Mouse (Mus musculus): ENCODE data around the gene Mpv17l. TPM values are rescaled to one million over a fixed set of nuclear protein-coding genes. Genes with fewer than 3 reads are reported as not detected.
"Not testable (repeated sequence)": the region's sequence is repeated elsewhere in the genome, so short reads cannot be mapped to it uniquely, and the experiment has no call there.

Mpv17l gene
- 10 to 100 TPM; 73.7 to 74.7 TPM for total RNA-seq (2021)
- long read RNA-seq, transcript Mpv17l-204 (4 exons, 2,155 nt), result minor isoform, 13 of 63 reads
- long read RNA-seq, transcript Mpv17l-201 (4 exons, 3,087 nt), result major isoform, 35 of 63 reads
- long read RNA-seq, partial matches to known transcripts, result 1 of 63 reads
- long read RNA-seq, other reads (novel, unspliced or antisense), result 10 of 63 reads

DNA sequence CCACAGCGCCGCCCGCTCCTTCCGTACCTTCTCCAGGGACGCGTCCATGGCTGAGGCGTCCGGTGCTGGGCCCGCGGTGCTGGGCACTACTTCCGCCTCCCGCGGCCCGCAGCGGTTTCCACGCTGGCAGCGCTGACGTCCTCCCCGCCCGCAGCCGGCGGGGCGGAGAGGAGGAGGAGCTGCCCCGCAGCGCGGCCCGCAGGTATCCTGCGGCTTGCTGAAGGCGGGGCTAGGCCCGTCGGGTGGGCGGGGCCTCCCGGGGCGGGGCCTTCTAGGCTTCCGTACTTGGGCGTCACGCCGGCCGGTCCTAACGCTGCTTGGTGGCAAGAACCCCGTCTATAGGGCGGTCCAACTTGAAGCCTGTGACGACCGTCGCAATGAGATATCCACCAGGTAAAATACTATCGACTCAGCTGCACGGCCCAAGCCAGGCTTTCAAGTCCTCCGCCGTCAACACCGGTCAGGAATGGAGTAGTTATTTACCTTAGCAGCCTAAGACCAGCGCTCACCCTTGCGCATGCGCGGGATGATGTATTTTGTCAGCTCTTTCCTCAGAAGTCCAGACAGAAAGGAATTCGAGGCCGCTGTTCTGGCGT, at the start of gene Mpv17l, which contains the start of gene Pdxdc1:
Gene Mpv17l, plus strand, starts transcription at position 274 of the 596 bp plus-strand sequence.
Gene Pdxdc1, minus strand, starts transcription at position 244 of the 596 bp plus-strand sequence.
- DNase-seq (ENCODE audit: low spot score in 2 of 2), result peak; percentile 96 to 98

DNA sequence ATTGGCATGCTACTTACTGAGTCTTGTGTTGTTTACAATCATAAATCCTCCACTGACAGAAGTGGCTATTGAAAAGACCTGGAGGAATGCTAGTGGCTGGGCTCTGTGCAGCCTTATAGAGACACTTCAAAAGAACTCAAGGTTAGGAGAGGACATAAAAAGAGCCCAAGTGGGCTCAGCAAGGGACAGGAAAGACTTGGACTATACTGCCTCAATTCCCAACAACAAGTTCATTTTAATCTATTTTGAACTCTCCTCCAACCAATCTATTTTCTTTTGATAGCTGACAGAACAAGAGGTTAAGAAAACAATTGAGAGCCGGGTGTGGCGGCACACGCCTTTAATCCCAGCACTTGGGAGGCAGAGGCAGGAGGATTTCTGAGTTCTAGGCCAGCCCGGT, 49.1 kb upstream of the Mpv17l start:
- DNase-seq (ENCODE audit: low spot score in 2 of 2), result no peak

DNA sequence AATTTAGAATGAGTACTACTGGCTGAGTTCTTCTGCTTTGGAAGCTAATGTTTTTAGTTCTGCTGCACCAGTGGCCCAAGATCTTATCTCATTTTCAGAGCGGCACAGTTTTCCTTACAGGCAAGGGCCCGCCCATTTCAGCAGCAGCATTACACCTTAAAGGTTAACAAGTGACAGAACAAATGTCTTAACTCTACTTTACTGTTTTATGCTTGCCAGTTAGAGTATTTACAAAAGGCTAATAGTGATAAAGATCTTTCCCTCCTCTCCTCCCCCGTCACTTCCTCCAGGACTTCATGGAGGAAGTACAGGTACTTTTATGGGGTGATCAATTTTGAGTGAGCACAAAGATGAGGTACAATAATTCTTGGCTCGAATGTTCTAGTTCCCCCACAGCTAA, 36.9 kb upstream of the Mpv17l start:
- no peak for DNase-seq (ENCODE audit: low spot score in 2 of 2)

DNA sequence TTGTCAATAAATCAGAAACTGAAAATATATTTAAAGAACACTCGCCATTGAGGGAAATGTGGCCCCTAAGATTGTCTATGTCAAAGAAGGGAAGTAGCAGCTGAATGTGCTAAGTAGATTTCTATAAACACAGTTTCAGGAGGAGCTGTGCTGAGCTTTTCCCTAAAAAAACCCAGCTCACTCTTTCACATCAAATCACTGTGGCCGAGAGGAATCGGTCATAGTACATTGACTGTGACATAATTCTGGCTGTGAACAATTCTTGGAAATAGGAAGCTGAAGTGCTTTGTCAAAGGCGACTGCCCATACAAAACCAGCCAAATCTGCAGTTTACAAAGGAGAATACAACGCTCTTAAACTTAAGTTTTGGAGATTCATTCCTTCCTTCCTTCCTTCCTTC, 36.3 kb upstream of the Mpv17l start:
- no peak for DNase-seq (ENCODE audit: low spot score in 2 of 2)

DNA sequence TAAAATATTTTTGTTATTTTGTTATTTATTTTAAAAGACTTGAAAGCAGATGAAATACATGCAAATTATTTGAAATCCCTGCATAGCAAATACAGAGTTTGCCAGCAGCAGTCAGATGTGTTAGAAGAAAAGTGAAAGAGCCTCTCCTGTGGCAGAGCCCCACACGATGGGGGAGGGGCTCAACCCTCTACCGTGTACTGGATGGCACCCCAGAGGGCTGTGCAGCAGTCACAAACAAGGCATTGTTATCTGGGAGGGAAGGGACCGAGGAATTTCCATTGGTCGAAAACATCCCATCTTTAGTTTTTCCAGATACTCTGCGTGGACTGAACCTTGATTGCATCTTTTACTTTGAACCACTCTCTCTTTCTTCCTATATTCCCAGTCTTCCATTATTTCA, 35.6 kb upstream of the Mpv17l start:
- DNase-seq (ENCODE audit: low spot score in 2 of 2), result peak; percentile 19 to 34

DNA sequence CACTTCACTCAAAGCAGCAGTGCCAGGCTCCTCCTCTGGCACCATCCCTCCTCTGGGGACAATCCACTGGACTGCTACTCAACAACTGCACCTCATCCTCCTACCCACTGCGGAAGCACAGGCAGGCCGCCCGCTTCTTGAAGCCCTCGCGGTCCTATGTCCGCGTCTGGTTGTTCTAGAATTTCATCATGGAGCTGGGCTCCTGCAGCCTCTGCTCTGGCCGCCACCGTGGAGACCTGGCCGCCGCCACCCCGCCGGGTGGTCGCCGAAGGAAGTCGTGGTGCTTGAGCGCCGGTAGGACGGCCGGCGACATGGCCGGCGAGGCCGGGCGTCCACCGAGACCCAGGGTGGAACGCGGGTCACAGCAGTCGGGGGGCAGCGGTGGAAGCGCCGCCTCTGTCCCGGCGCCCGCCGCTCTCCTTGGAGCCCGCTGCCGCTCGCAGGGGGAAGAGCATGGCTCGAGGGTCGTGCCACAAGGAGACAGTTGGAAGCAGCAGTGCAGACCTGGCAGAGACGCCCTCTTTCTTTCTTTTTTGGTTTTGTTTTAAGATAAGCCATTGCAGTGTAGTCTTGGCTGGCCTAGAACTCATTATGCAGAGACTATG, 34.9 kb upstream of the Mpv17l start:
- DNase-seq (ENCODE audit: low spot score in 2 of 2), result peak; percentile 21 to 29

DNA sequence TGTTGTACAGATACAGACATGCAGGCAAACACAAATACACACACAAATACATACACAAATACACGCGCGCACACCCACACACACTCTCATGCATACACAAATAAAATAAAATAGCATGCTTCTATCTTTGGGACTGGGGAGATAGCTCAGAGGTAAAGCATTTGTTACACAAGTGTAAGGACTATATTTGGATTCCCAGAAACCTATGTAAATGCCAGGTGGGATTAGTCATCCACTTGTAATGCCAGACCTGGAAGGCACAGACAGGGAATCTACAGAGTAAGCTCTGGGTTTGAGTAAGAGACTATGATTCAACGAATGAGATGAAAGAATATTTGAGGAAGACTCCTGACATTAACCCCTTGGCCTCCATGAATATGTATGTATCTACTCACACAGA, 27.5 kb upstream of the Mpv17l start:
- DNase-seq (ENCODE audit: low spot score in 2 of 2), result no peak

DNA sequence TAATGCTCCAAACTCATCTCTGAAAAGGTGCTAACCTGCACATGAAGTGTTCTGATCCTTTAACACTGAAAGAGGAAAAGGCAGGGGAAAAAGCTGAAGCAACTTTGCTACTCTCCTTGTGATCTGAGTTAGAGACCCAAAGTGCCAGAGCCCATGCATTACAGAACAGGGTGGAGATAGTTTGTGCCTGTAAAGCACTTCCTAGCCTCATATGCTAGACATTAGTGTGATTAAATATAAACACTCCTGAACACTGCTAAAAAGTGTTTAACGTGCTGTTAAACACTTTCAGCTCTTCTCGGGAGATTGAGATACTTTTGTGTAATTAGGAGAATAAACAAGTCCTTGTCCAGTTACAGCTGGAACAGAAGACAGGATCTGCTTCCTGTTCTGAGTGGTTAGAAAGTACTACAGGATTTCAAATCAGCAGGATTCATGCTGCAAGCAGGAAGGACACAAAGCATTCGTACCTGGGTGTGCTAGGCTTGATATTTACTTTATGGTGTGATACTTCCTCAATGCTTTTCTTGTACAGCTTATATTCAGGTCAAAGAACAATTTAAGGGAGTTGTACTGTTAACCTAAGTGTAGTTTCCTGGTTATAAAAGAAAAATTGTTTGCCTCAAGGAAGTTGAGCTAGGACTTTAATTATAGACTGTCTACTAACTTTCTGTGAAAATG, 19.7 kb upstream of the Mpv17l start:
- no peak for DNase-seq (ENCODE audit: low spot score in 2 of 2)

DNA sequence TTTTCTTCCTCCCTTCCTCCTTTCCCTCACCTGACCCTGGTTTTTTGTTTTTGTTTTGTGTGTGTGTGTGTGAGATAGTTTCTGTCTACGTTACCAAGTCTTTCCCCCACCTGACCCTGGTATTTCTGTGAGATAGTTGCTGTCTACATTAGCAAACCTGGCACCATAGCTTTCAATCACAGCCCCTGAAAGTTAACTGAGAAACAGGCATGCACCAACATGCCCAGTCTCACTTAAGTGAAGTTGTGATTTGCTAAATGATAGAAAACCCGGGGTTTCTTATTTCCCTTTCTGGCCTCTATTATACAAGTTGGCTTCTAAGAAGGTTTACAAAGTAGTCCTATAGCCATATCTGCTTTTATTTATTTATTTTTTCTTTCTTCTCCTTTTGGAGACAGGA, 12.5 kb upstream of the Mpv17l start:
- DNase-seq (ENCODE audit: low spot score in 2 of 2), result no peak

DNA sequence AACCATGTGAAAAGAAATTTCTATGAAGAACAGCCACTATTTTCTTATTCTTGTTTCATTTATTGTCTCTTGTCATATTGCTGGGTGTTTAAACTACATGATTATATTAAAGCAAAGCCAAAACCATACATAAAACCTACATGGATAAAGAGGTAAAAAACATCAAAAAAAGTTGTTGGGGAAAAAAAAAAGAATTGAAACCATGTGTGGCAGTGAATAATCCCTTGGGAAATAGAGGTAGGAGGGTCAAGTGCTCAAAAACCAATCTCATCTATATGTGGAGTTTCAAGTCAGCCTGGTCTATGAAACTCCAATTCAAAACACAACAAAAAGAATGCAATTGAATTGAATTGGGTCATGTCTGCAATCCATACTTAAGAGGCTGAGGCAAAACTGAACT, 10.1 kb upstream of the Mpv17l start:
- DNase-seq (ENCODE audit: low spot score in 2 of 2), result no peak

DNA sequence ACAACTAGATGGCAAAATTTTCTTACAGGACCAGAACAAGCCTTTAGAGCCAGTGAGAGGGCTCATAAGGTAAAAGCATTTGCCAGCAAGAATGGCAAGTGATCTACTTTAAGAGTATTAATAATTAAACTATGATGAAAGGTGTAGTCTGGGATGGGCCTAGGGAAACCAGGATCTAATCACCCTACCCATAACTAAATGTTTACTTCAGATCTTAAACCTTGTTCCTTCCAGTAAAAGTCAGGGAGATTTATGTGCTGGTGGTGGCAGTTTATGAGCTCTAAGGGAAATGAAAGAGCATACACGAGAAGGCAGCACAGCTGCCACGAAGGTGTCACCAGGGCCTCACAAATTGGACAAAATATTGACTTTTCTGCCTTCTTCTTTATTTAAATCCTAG, 8.9 kb upstream of the Mpv17l start:
- no peak for DNase-seq (ENCODE audit: low spot score in 2 of 2)

DNA sequence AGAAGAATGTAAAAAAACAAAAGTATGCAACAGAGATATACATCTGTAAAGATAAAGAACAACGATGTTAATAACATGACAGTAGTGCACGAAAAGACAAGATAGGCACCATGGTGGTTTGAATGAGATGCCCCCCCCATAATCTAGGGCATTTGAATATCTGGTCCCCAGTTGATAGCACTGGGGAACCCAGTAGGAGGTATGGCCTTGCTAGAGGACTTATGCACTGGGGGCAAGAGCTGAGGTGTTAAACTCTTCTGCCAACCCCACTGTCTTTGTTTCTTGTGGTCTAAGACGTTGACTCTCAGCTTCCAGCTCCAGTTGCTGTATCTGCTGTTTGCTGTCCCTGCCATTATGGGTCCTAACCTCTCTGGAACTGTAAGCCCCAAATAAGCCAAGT, 7.2 kb upstream of the Mpv17l start:
- no peak for DNase-seq (ENCODE audit: low spot score in 2 of 2)

DNA sequence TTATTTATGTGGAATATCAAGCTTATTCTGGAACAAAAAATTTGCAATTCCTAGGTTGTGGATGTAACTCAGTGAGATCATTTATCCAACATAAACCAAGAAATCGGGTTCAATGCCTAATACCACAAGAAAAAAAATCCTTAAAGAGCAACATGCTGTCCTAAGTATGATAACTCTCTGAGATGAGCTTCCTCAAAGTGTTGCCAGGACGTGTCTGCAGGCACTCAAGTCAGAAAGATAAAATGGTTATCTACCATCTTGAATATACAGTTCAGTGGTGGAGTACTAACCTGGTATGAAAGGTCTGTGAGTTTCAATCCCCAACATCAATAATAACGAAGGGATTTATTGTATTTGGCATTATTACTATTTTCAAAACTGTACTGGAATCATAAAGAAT, 6.6 kb upstream of the Mpv17l start:
- no peak for DNase-seq (ENCODE audit: low spot score in 2 of 2)

DNA sequence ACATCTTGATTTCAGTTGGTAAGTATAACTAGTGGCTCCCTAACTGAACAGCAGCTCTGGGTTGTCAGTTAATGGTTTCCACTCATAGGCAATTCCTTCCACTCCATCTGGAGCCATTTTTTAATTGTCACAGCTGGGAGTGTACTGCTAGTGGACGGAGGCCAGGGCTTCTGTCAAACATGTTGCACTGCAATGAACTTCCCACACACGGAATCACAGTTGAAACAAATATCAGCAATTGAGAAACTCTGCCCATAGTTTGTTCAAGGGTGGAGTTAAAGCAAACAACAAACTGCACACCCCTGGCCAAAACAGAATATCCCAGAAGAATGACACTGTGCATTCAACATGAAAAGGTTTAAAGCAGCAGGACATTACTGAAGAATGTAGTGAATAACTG, 4.0 kb upstream of the Mpv17l start:
- DNase-seq (ENCODE audit: low spot score in 2 of 2), result peak; percentile 32 to 39

DNA sequence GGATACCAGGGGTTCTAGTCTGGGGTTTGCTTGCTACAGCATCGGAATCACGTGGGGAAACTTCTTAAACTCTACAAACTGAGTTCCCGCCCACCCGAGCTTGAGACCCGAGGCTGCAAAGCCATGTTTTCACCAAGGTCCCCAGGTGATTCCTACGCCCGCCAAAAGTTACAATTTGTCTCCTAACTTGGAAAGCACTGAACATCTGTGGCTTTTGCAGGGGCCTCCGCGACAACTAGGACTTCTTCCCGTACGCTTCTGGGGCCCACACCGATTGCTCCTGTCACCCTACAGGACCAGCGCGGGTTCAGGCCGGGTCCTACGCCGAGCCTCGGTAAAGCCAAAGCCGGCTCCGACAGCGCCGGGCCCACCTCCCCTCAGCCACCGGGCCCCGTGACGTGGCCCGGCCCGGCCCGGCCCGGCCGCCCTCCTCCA, 547 bp upstream of the Mpv17l start:
- no peak for DNase-seq (ENCODE audit: low spot score in 2 of 2)

DNA sequence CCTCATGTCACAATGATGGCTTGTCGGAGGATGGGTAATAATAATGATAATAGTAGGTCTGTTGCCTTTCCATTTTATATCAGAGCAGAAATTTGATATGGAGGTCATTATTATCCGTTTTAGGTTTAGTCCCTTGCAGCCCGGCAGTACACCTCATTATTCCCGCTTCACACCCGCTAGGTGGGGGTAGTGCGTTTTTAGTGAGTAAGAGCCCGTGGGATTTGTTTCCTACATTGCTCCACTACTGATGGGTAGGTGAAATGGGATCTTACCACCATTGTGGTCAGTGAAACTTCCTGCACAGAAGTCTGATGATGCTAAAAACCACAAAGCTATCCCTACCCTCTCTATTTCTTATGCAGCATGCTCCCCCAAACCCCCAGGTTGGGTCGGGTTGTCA, 527 bp downstream of the Mpv17l start:
- DNase-seq (ENCODE audit: low spot score in 2 of 2), result peak in 1 of 2 experiments; percentile 87

DNA sequence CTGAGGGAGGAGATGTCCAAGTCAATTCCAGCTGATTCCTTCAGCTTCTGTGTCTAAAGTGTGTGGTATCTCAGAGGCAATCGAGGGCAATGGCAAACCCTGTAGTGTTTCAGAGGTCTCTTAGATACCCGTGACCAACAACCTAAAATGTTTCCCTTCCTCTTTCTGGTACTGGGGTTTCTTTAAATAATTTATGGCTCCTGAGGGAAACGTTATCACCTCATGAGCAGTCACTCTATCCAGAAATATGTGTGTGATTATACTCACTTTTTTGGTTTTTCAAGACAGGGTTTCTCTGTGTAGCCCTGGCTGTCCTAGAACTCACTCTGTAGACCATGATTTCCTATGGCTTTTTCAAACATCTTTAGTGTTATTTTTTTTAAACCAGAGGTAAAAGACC, 4.3 kb downstream of the Mpv17l start:
- no peak for DNase-seq (ENCODE audit: low spot score in 2 of 2)

DNA sequence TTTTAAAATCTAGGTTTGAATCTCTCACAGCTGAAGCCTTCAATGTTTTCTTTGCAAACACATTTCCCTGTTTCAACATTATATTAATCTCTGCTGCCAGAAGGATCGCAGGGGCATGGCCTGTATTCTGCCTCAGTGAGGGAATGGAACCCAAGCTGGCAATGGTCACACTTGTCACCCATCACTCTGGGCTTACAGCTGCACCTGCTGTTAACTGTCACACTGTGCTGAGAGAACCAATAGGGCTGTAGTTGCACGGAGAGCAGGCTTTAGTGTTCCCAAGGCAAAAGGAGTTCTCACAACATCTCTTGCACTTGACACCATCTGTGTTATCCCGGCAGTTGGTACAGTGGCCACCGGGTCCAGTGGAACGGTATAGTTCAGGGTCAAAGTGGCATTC, 17.1 kb downstream of the Mpv17l start:
- no peak for DNase-seq (ENCODE audit: low spot score in 2 of 2)

DNA sequence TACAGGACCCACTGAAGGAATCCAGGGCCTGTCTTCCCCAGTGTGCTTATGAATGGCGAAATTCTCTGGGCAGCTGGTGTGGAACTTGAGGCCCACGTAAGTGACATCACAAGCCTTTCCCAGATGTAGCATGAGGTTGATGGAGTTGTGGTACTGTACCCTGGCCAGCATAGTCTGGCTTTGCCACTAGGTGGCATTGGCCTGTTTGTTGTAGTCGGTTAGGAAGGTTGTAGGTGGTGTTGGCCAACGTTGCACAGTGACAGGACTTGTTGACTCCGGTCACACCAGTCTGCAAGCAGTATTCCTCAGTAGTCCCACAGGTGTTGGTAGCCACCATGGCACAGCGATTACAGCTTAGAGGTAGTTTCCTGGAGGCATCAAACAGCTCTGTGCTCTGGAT, 18.1 kb downstream of the Mpv17l start:
- no peak for DNase-seq (ENCODE audit: low spot score in 2 of 2)

DNA sequence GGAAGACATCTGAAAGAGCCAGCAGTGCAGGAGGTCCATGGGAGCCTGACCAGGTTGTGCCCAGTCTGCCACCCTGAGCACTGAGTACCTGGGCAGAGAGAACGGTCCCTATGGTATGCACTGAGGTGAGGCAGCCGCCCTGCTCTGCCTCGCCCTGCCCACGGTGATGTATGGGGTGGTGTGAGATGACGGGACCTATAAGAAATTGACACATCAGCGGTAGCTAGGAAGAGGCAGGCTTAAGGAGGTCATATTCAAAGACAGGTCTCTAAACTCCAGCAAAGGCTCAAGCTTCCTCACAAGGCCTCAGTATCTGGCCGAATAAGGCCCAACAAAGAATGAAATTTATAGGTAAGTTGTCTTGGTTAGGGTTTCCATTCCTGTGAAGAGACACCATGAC, 18.8 kb downstream of the Mpv17l start:
- no peak for DNase-seq (ENCODE audit: low spot score in 2 of 2)

DNA sequence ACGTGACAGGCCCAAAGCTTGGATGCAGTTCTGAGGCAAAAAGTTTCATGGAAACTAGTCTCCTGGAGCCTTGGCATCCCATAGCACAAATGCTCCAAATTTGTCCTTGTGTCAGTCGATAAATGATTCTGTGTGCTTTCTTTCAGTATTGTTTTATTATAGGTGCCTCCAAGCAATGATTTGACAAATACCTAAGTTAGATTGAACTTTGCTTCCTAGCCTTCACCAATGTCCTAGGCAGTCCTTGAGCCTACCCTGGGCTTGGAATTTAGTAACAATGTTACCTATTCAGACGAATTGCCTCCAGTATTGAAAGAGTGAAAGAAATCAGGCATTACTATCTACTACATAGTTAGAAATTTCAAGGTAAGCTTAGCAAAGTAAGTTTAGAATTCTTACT, 19.5 kb downstream of the Mpv17l start:
- DNase-seq (ENCODE audit: low spot score in 2 of 2), result not testable (repeated sequence)

DNA sequence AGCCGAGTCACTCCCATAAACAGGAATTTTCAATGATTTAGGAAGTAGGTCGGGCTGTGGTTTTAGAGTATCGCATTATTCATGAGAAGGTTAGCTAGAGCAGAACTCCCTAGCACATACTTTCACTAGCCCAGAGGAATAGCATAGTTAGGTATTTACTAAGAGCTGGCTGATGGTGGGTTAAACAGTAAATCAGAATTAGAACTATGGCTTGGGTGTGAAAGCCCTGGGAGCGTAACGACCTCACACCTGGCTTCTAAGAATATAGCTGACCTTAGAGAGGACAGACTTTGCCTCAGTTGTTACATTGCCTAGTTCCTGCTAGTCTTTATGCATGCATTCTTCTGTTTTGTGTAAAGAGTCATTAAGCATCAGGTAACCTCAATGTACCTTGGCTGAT, 20.0 kb downstream of the Mpv17l start:
- not testable (repeated sequence) for DNase-seq (ENCODE audit: low spot score in 2 of 2)

All from layer of hippocampus, postnatal 10 days (tissue).